Mouse (Mus musculus) olfactory bulb, adult 2 months (tissue): ENCODE measurements around the gene Olfr146. TPM values are rescaled to one million over a fixed set of nuclear protein-coding genes. Genes with fewer than 3 reads are reported as not detected.

Experiments used
- H3K27ac ChIP-seq: fragments of 200-500 bp; 2 replicates; pipeline ENCODE4 v1.5.1; 2012; ENCODE audit warnings: low read depth, low read length; ENCODE audit not compliant: insufficient read depth
- H3K4me1 ChIP-seq: fragments of 200-500 bp; 2 replicates; pipeline ENCODE4 v1.6.1; 2012; ENCODE audit warnings: low read length; ENCODE audit not compliant: control insufficient read depth, insufficient read depth
- H3K4me3 ChIP-seq: fragments of 200-500 bp; 2 replicates; pipeline ENCODE4 v1.5.1; 2012; ENCODE audit warnings: mild to moderate bottlenecking, low read depth, low read length, moderate library complexity; ENCODE audit not compliant: insufficient read depth
- CTCF ChIP-seq: fragments of 200-500 bp; IDR thresholded peaks from 2 replicates; pipeline ENCODE4 v1.5.1; 2012; ENCODE audit warnings: low read depth, mild to moderate bottlenecking, low read length, moderate library complexity; ENCODE audit not compliant: insufficient read depth
- POLR2A ChIP-seq: fragments of 200-500 bp; IDR thresholded peaks from 2 replicates; pipeline ENCODE4 v1.6.1; 2012; ENCODE audit warnings: mild to moderate bottlenecking, low read depth, low read length, moderate library complexity; ENCODE audit not compliant: insufficient read depth
- WGBS: fragments of 180-500 bp; shearing (Covaris S2); methylation state at CpG from one replicate; pipeline ENCODE4 v1.1.7; 2018; 5-methylcytosine and 5-hydroxymethylcytosine counted together
- polyA plus RNA-seq: library from polyadenylated mRNA; stranded (reverse); fragments of >200 nt; gene quantifications from 2 replicates; pipeline ENCODE4 v1.2.4, GENCODE M21; 2012; ENCODE audit warnings: low replicate concordance; ENCODE audit not compliant: missing spikeins, insufficient read depth, insufficient read length

Olfr146 gene
- polyA plus RNA-seq: not detected in 2 replicates

- WGBS: 80% methylated on average over 1 of the region's 1 CpGs
- no peak within 1 kb of the TSS for H3K27ac ChIP-seq
- TF ChIP-seq POLR2A: no peak
- TF ChIP-seq CTCF: no peak
- H3K4me3 ChIP-seq: no peak within 1 kb of the TSS
- no peaks in the 10 kb centered on the region for H3K4me1 ChIP-seq
These were observed at the start of gene Olfr146 for GRCm38 (mm10) chr9:39023277-39023676. TSS of gene Olfr146 (minus strand) at chr9:39023377.

- H3K4me3 ChIP-seq: no peak within 1 kb of the TSS
- 83% methylated on average over 1 of the region's 1 CpGs for WGBS
- no peaks in the 10 kb centered on the region for H3K4me1 ChIP-seq
- no peak within 1 kb of the TSS for H3K27ac ChIP-seq
- no peak for TF ChIP-seq CTCF
- TF ChIP-seq POLR2A: no peak
These were observed 41.7 kb upstream of the Olfr146 start, which contains the start of gene Olfr937 for GRCm38 (mm10) chr9:39064851-39065250. TSS of gene Olfr937 (minus strand) at chr9:39064951.

GRCm38 (mm10) chr9:38999583-38999982, 23.6 kb downstream of the Olfr146 start, which contains the start of gene Olfr935:
TSS of gene Olfr935 (minus strand) at chr9:38999683.
- 70% methylated on average over 2 of the region's 2 CpGs for WGBS
- no peak for TF ChIP-seq POLR2A
- TF ChIP-seq CTCF: no peak

GRCm38 (mm10) chr9:38988215-38988614, 35.0 kb downstream of the Olfr146 start, which contains the start of gene Olfr934:
TSS of gene Olfr934 (minus strand) at chr9:38988315.
- 93% methylated on average over 2 of the region's 2 CpGs for WGBS
- Histone ChIP-seq H3K4me3 (no peak within 1 kb of the TSS), H3K27ac (no peak within 1 kb of the TSS), H3K4me1 (no peaks in the 10 kb centered on the region)
- no peak for TF ChIP-seq POLR2A
- TF ChIP-seq CTCF: no peak

More at GRCm38 (mm10) chr9:38999583-38999982, 23.6 kb downstream of the Olfr146 start, which contains the start of gene Olfr935:
- Histone ChIP-seq H3K27ac (no peak within 1 kb of the TSS), H3K4me1 (no peaks in the 10 kb centered on the region), H3K4me3 (no peak within 1 kb of the TSS)

GRCm38 (mm10) chr9:38972013-38972412, 51.2 kb downstream of the Olfr146 start, which contains the start of gene Olfr933:
TSS of gene Olfr933 (plus strand) at chr9:38972313.
- H3K4me1 ChIP-seq: no peaks in the 10 kb centered on the region
- 75% methylated on average over 4 of the region's 4 CpGs for WGBS

More at GRCm38 (mm10) chr9:38972013-38972412, 51.2 kb downstream of the Olfr146 start, which contains the start of gene Olfr933:
- no peak within 1 kb of the TSS for H3K27ac ChIP-seq
- H3K4me3 ChIP-seq: no peak within 1 kb of the TSS
- no peak for TF ChIP-seq CTCF
- TF ChIP-seq POLR2A: no peak

Other genes starting within 250 kb of the Olfr146 start
- gene Olfr922, start 208.8 kb downstream of the Olfr146 start, polyA plus RNA-seq: not detected in 2 replicates
- not detected in 2 replicates for gene Olfr923, start 196.8 kb downstream of the Olfr146 start, polyA plus RNA-seq
- gene Olfr924, start 178.9 kb downstream of the Olfr146 start, polyA plus RNA-seq: not detected in 2 replicates
- not detected in 2 replicates for gene Olfr26, start 168.3 kb downstream of the Olfr146 start, polyA plus RNA-seq
- not detected in 2 replicates for gene Olfr926, start 146.3 kb downstream of the Olfr146 start, polyA plus RNA-seq
- gene Olfr930, start 93.6 kb downstream of the Olfr146 start, polyA plus RNA-seq: not detected in 2 replicates
- not detected in 2 replicates for gene Olfr933, start 51.1 kb downstream of the Olfr146 start, polyA plus RNA-seq
- gene Olfr934, start 35.1 kb downstream of the Olfr146 start, polyA plus RNA-seq: not detected in 2 replicates
- not detected in 2 replicates for gene Olfr935, start 23.7 kb downstream of the Olfr146 start, polyA plus RNA-seq
- gene Olfr937, start 41.6 kb upstream of the Olfr146 start, polyA plus RNA-seq: not detected in 2 replicates
- gene Olfr938, start 55.5 kb upstream of the Olfr146 start, polyA plus RNA-seq: not detected in 2 replicates
- gene Olfr27, start 104.8 kb upstream of the Olfr146 start, polyA plus RNA-seq: not detected in 2 replicates
- gene Olfr943, start 142.9 kb upstream of the Olfr146 start, polyA plus RNA-seq: not detected in 2 replicates
- gene Olfr944, start 178.5 kb upstream of the Olfr146 start, polyA plus RNA-seq: not detected in 2 replicates
- not detected in 2 replicates for gene Olfr1537, start 226.6 kb upstream of the Olfr146 start, polyA plus RNA-seq